Mouse (Mus musculus): ENCODE measurements at regions not wholly inside any gene's neighbourhood (a gene's known extent, or its start where the extent isn't known, plus 50 kb on each side); places are given as distances from the start of the nearest gene placed in this dataset.

DNA sequence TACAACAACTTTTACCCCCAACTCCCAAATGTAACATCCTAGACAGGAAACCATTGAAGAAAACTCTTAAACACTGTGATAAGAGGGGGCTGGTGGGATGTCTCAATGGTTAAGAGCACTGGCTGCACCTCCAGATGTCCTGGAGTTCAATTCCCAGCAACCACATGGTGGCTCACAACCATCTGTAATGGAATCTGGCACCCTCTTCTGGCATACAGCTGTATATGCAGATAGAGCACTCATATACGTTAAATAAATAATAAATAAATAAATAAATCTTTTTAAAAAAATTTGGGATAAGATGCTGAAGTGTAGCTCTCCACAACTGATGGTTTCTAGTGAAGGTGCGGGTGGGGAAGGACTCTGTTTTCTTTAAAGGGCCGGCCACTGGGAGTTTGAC, 69.3 kb downstream of the Kctd15 start:
- Histone ChIP-seq H3K27ac (no peak overlapping the region), H3K9ac (replicated peaks) (no peak overlapping the region), H3K4me3 (replicated peaks) (no peak overlapping the region), H3K4me1 (replicated peaks) (no peaks in the 10 kb centered on the region), H3K9me3 (0 out of 2 replicates have a peak, but pooled peaks cover 3% of the 10 kb centered on the region), H3K27me3 (no peaks in the 10 kb centered on the region), H3K36me3 (0 out of 2 replicates have a peak, but pooled peaks cover 3% of the 10 kb centered on the region), H3K4me2 (replicated peaks) (no peak overlapping the region)
- ATAC-seq, result no peak
- WGBS, result 97% methylated on average over 3 of the region's 3 CpGs

- no peak overlapping the region for H3K27ac ChIP-seq
- H3K4me1 ChIP-seq (replicated peaks), result no peaks in the 10 kb centered on the region
- H3K36me3 ChIP-seq, result 0 out of 2 replicates have a peak, but pooled peaks cover 3% of the 10 kb centered on the region
- H3K9ac ChIP-seq (replicated peaks), result no peak overlapping the region
- H3K9me3 ChIP-seq, result 0 out of 2 replicates have a peak, but pooled peaks cover 3% of the 10 kb centered on the region
- H3K4me3 ChIP-seq (replicated peaks), result no peak overlapping the region
- H3K27me3 ChIP-seq, result no peaks in the 10 kb centered on the region
- no peak for ATAC-seq
- no peak overlapping the region for H3K4me2 ChIP-seq (replicated peaks)
- 69% methylated on average over 4 of the region's 4 CpGs for WGBS
Measured at GRCm38 (mm10) chr7:34585312-34585865, 71.1 kb downstream of the Kctd15 start.

- 94% methylated on average over 7 of the region's 7 CpGs for WGBS
- H3K4me2 ChIP-seq (replicated peaks), result no peak overlapping the region
- H3K9me3 ChIP-seq, result 0 out of 2 replicates have a peak, but pooled peaks cover 3% of the 10 kb centered on the region
- ATAC-seq, result no peak
- H3K27me3 ChIP-seq, result no peaks in the 10 kb centered on the region
- 0 out of 2 replicates have a peak, but pooled peaks cover 3% of the 10 kb centered on the region for H3K36me3 ChIP-seq
- H3K27ac ChIP-seq, result no peak overlapping the region
- no peaks in the 10 kb centered on the region for H3K4me1 ChIP-seq (replicated peaks)
- no peak overlapping the region for H3K4me3 ChIP-seq (replicated peaks)
- H3K9ac ChIP-seq (replicated peaks), result no peak overlapping the region
Measured at GRCm38 (mm10) chr7:34584870-34585269, 71.7 kb downstream of the Kctd15 start.

- no peaks in the 10 kb centered on the region for H3K36me3 ChIP-seq
- peaks cover 6% of the 10 kb centered on the region; the same call in 1 of the 2 replicates for H3K9me3 ChIP-seq
- no peak overlapping the region for H3K9ac ChIP-seq (replicated peaks)
- no peak overlapping the region for H3K4me2 ChIP-seq (replicated peaks)
- H3K4me3 ChIP-seq (replicated peaks), result no peak overlapping the region
- H3K27ac ChIP-seq, result no peak overlapping the region
- no peak for ATAC-seq
- no peaks in the 10 kb centered on the region for H3K4me1 ChIP-seq (replicated peaks)
- 92% methylated on average over 9 of the region's 9 CpGs for WGBS
- H3K27me3 ChIP-seq, result no peaks in the 10 kb centered on the region
Measured at GRCm38 (mm10) chr7:34580866-34581265, 75.7 kb downstream of the Kctd15 start.

GRCm38 (mm10) chr7:34571295-34571694, 85.2 kb downstream of the Kctd15 start:
- Histone ChIP-seq H3K4me2 (replicated peaks) (peak overlapping the region; percentile 59), H3K36me3 (no peaks in the 10 kb centered on the region), H3K4me1 (replicated peaks) (peaks cover 20% of the 10 kb centered on the region), H3K27ac (peak overlapping the region; percentile 51; the same call in 1 of the 2 replicates), H3K9me3 (no peaks in the 10 kb centered on the region), H3K27me3 (no peaks in the 10 kb centered on the region), H3K4me3 (replicated peaks) (no peak overlapping the region), H3K9ac (replicated peaks) (no peak overlapping the region)
- peak; percentile 25; the same call in 1 of the 2 replicates for ATAC-seq
- WGBS, result 37% methylated on average over 10 of the region's 10 CpGs

- Histone ChIP-seq H3K4me2 (replicated peaks) (peak overlapping the region; percentile 59), H3K27me3 (no peaks in the 10 kb centered on the region), H3K9me3 (no peaks in the 10 kb centered on the region), H3K4me3 (replicated peaks) (peak overlapping the region; percentile 30), H3K36me3 (no peaks in the 10 kb centered on the region), H3K9ac (replicated peaks) (peak overlapping the region; percentile 56), H3K4me1 (replicated peaks) (peaks cover 20% of the 10 kb centered on the region), H3K27ac (peak overlapping the region; percentile 73)
- 1% methylated on average over 43 of the region's 43 CpGs for WGBS
- ATAC-seq, result peak; percentile 93
Measured at GRCm38 (mm10) chr7:34570114-34571065, 86.1 kb downstream of the Kctd15 start.

GRCm38 (mm10) chr7:34569747-34570113, 86.8 kb downstream of the Kctd15 start:
- Histone ChIP-seq H3K9me3 (no peaks in the 10 kb centered on the region), H3K27ac (peak overlapping the region; percentile 73), H3K27me3 (no peaks in the 10 kb centered on the region), H3K4me2 (replicated peaks) (peak overlapping the region; percentile 59), H3K4me1 (replicated peaks) (peaks cover 20% of the 10 kb centered on the region), H3K4me3 (replicated peaks) (peak overlapping the region; percentile 30), H3K36me3 (no peaks in the 10 kb centered on the region), H3K9ac (replicated peaks) (peak overlapping the region; percentile 56; the same call in 1 of the 2 replicates)
- WGBS, result 14% methylated on average over 8 of the region's 8 CpGs
- 0 out of 2 replicates have a peak, but pooled peaks have one; percentile 25 for ATAC-seq

DNA sequence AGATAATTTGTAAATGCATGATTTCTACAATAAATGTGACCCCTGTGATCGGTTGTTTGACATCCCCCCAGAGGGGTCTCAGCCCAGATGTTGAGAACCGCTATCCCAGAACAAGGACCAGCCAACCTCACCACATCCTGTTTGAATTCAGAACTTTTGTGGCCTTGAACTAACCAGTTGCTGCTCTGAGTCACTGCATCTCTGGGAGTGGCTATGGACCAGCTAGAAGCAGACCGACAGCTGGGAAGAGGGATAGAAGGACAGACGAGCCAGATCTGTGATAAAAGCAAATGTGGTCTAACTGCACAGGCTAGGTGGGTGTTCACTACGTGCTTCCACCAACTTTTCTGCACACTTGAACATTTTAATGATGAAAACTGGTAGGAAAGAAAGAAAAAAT, 89.0 kb downstream of the Kctd15 start:
- no peak overlapping the region for H3K27ac ChIP-seq
- peaks cover 20% of the 10 kb centered on the region for H3K4me1 ChIP-seq (replicated peaks)
- H3K9ac ChIP-seq (replicated peaks), result no peak overlapping the region
- no peaks in the 10 kb centered on the region for H3K9me3 ChIP-seq
- no peak for ATAC-seq
- no peak overlapping the region for H3K4me2 ChIP-seq (replicated peaks)
- H3K27me3 ChIP-seq, result no peaks in the 10 kb centered on the region
- WGBS, result 84% methylated on average over 5 of the region's 5 CpGs
- H3K4me3 ChIP-seq (replicated peaks), result no peak overlapping the region
- no peaks in the 10 kb centered on the region for H3K36me3 ChIP-seq

DNA sequence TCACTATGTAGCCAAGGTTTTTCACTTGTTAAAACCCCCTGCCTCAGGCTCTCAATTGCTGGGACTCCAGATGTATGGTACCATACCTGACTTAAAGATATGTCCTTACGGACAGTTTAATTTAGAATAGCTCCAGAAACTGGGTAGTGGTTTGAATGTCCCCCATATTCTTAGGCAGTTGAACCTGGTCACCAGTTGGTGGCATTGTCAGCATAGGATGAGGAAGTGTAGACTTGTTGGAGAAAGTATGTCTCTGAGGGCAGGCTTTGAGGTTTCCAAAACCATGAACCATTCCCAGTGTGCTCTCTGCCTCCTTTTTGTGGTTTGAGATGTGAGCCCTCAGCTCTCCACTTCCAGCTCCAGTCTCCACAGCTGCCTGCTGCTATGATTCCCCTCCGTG, 94.4 kb downstream of the Kctd15 start:
- Histone ChIP-seq H3K9me3 (peaks cover 8% of the 10 kb centered on the region; the same call in 1 of the 2 replicates), H3K9ac (replicated peaks) (no peak overlapping the region), H3K36me3 (no peaks in the 10 kb centered on the region), H3K4me1 (replicated peaks) (no peaks in the 10 kb centered on the region), H3K27me3 (no peaks in the 10 kb centered on the region), H3K4me2 (replicated peaks) (no peak overlapping the region), H3K27ac (no peak overlapping the region), H3K4me3 (replicated peaks) (no peak overlapping the region)
- WGBS, result 86% methylated on average over 2 of the region's 2 CpGs
- no peak for ATAC-seq

DNA sequence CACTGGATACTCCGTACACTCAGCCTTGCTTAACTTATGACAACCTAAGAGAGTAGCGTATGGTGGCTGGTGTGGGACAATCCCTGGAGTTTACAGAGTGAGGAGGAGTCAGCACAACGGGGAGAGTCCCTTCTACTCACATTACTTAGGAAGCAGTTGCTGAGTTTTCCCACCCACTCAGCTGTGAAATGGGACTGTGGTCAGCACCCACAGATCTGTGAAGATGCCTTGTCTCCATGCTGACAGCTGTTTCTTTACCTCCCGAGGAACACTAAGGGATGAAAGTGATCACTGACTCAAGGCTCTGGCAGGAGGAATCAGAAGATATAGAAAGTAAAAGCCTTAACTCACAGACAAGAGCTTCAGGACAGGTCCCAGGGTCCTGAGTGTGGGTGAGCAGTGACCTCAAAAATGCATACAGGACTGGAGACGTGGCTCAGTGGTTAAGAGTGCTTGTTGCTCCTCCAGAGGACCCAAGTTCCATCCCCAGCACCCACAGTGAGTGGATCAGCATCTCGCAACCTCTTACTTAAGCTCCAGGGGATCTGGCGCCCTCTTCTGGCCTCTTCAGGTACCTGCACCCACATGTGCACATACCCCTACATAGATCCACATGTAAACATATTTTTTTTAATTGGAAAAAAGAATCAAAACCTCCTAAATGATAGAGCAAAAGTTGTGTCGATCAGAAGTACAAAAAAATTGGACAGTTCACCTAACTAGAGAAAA, 97.8 kb downstream of the Kctd15 start:
- no peaks in the 10 kb centered on the region for H3K4me1 ChIP-seq (replicated peaks)
- no peak overlapping the region for H3K4me2 ChIP-seq (replicated peaks)
- no peaks in the 10 kb centered on the region for H3K36me3 ChIP-seq
- no peak overlapping the region for H3K27ac ChIP-seq
- H3K27me3 ChIP-seq, result no peaks in the 10 kb centered on the region
- H3K9ac ChIP-seq (replicated peaks), result no peak overlapping the region
- no peak overlapping the region for H3K4me3 ChIP-seq (replicated peaks)
- no peak for ATAC-seq
- 83% methylated on average over 8 of the region's 8 CpGs for WGBS
- peaks cover 8% of the 10 kb centered on the region; the same call in 1 of the 2 replicates for H3K9me3 ChIP-seq

DNA sequence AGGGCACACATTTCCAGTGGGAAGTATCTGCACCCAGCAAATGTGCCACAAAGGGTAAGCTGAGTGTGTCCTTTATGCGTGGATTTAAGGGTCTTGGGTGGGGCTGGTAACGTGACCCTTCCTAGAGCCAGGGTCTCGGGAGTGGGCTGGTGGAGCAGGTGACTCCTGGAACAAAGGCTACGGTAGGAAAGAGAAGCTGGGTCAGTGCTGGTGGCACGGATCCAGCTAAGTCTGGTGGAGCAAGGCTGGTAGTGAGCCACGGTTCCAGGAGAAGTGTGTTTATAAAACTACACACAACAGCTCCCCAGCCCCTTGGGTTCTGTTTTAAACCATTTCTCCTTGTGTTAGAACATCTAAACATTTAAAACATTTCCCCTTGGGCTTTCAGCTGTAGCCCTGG, 101.3 kb downstream of the Kctd15 start:
- Histone ChIP-seq H3K27ac (no peak overlapping the region), H3K9me3 (peaks cover 8% of the 10 kb centered on the region; the same call in 1 of the 2 replicates), H3K4me3 (replicated peaks) (no peak overlapping the region), H3K9ac (replicated peaks) (no peak overlapping the region), H3K4me2 (replicated peaks) (no peak overlapping the region), H3K4me1 (replicated peaks) (no peaks in the 10 kb centered on the region), H3K36me3 (no peaks in the 10 kb centered on the region), H3K27me3 (no peaks in the 10 kb centered on the region)
- no peak for ATAC-seq
- WGBS, result 79% methylated on average over 6 of the region's 6 CpGs

All from midbrain, embryonic 13.5 days (tissue).